In genomic region chr16:6128314-6128713, GRCm38 (mm10) we compare ENCODE assay signal across 26 mouse cellular contexts.
DNase-seq lines count a peak whose midpoint lies in the region; ATAC-seq and TF ChIP-seq lines count a peak whose summit lies in the region.
"Had no signal": no experiment of that assay in that cellular context is flagged by ENCODE, and none has a peak within 500 bp of the region (broad histone marks: within the 10 kb centered on the region; RNA-seq: fewer than 3 reads in every experiment).

No protein-coding gene starts in this region.

- H3K27ac ChIP-seq in MEL (ENCODE audit: control insufficient read depth, low read depth, low read length): peak overlapping the region; percentile 64
- no peak overlapping the region for H3K27ac ChIP-seq in embryonic facial prominence, embryonic 10.5 days (replicated peaks)
- H3K27ac ChIP-seq: forebrain, embryonic 10.5 days; forebrain, embryonic 15.5 days; gastrocnemius, adult 2 months; heart, embryonic 10.5 days; heart, embryonic 13.5 days; hindbrain, embryonic 12.5 days; hindbrain, embryonic 15.5 days had no signal

- H3K9me3 ChIP-seq in MEL (replicated peaks; ENCODE audit: insufficient read depth, low read length): no peaks in the 10 kb centered on the region
- no peaks in the 10 kb centered on the region for H3K9me3 ChIP-seq in embryonic facial prominence, embryonic 10.5 days
- H3K9me3 ChIP-seq: forebrain, embryonic 10.5 days; forebrain, embryonic 15.5 days; heart, embryonic 10.5 days; heart, embryonic 13.5 days; hindbrain, embryonic 12.5 days; hindbrain, embryonic 15.5 days had no signal

- DNase-seq in frontal cortex, adult 2 months (ENCODE audit: extremely low spot score in 1 of 2, low spot score in 1 of 2): no peak
- DNase-seq in MEL (ENCODE audit: low read depth, low spot score) (peak; percentile 78), MN1 (ENCODE audit: low spot score) (no peak)
- no peak for DNase-seq in embryonic facial prominence, embryonic 10.5 days (ENCODE audit: low spot score)
- no peak for DNase-seq in gastrocnemius, postnatal 14 days
- DNase-seq: adrenal gland, adult 2 months; adrenal gland, postnatal 14 days; cerebellum, adult 18-20 months; cerebellum, adult 9-10 months; cerebellum, postnatal 14 days; embryo, embryonic 11 days; gastrocnemius, adult 2 months; gastrocnemius, postnatal 25 days; heart, adult 18-20 months; heart, postnatal 14 days; heart, postnatal 4 days; kidney, adult 2 months had no signal

- no peak for TF ChIP-seq RAD21 in MEL (IDR thresholded peaks at IDR 0.05; ENCODE audit: low read depth, low read length)

- H3K9ac ChIP-seq in MEL (ENCODE audit: control insufficient read depth, low read depth, low read length, poor library complexity, severe bottlenecking): no peak overlapping the region
- H3K9ac ChIP-seq: forebrain, embryonic 15.5 days; heart, embryonic 13.5 days; hindbrain, embryonic 12.5 days; hindbrain, embryonic 15.5 days had no signal

- 84% methylated on average over 5 of the region's 5 CpGs for WGBS in embryonic facial prominence, embryonic 10.5 days

- intact Hi-C loops in gastrocnemius, postnatal 14 days (cut with DNase I; ENCODE audit: low total_unique reads): no loop called here

- TF ChIP-seq POLR2A in MEL (IDR thresholded peaks at IDR 0.05; ENCODE audit: control insufficient read depth in 1 of 2, insufficient read depth in 1 of 2, low read depth in 1 of 2, low read length in 2 of 2, poor library complexity in 1 of 2): no peak

- TF ChIP-seq CTCF in MEL (IDR thresholded peaks at IDR 0.05 in 2 of 3, conservative IDR thresholded peaks at IDR 0.05 in 1 of 3; ENCODE audit: control insufficient read depth in 1 of 3, insufficient read depth in 1 of 3, low read depth in 2 of 3, low read length in 3 of 3, poor library complexity in 1 of 3, severe bottlenecking in 1 of 3): no peak

- peak; percentile 41; the same call in 1 of the 2 replicates for ATAC-seq in frontal cortex, adult (ENCODE audit: low TSS enrichment)
- peak; percentile 73 for ATAC-seq in common myeloid progenitor, adult 5-6 weeks (replicated peaks; ENCODE audit: low read depth, poor library complexity, severe bottlenecking)
- ATAC-seq: forebrain, embryonic 15.5 days; intestine, postnatal 0 days had no signal

- peaks cover 0 to 4% of the 10 kb centered on the region in 2 experiments; a peak in 2 of 4 replicates for H3K36me3 ChIP-seq in MEL (ENCODE audit: control insufficient read depth in 1 of 2, insufficient read depth in 2 of 2, low read length in 2 of 2)
- no peaks in the 10 kb centered on the region for H3K36me3 ChIP-seq in embryonic facial prominence, embryonic 10.5 days (replicated peaks)
- H3K36me3 ChIP-seq: forebrain, embryonic 10.5 days; forebrain, embryonic 15.5 days; heart, embryonic 10.5 days; heart, embryonic 13.5 days; hindbrain, embryonic 12.5 days; hindbrain, embryonic 15.5 days had no signal

- peak in 1 of 2 experiments; percentile 72; a peak in 2 of 4 replicates for TF ChIP-seq EP300 in MEL (IDR thresholded peaks at IDR 0.05; ENCODE audit: low read depth in 1 of 2, low read length in 2 of 2)

- peaks cover 0 to 3% of the 10 kb centered on the region in 2 experiments; a peak in 2 of 4 replicates for H3K4me1 ChIP-seq in MEL (ENCODE audit: control insufficient read depth in 1 of 2, insufficient read depth in 2 of 2, low read length in 2 of 2)
- no peaks in the 10 kb centered on the region for H3K4me1 ChIP-seq in embryonic facial prominence, embryonic 10.5 days
- H3K4me1 ChIP-seq: forebrain, embryonic 10.5 days; forebrain, embryonic 15.5 days; heart, embryonic 13.5 days; hindbrain, embryonic 12.5 days; hindbrain, embryonic 15.5 days had no signal

- H3K4me3 ChIP-seq in MEL (ENCODE audit: control insufficient read depth in 1 of 2, insufficient read depth in 1 of 2, low read depth in 2 of 2, low read length in 2 of 2): no peak overlapping the region
- no peak overlapping the region for H3K4me3 ChIP-seq in embryonic facial prominence, embryonic 10.5 days
- H3K4me3 ChIP-seq: forebrain, embryonic 10.5 days; forebrain, embryonic 15.5 days; gastrocnemius, adult 2 months; heart, embryonic 10.5 days; heart, embryonic 13.5 days; hindbrain, embryonic 12.5 days; hindbrain, embryonic 15.5 days had no signal

- H3K27me3 ChIP-seq in MEL (ENCODE audit: control insufficient read depth in 1 of 2, insufficient read depth in 2 of 2, low read length in 2 of 2): no peaks in the 10 kb centered on the region
- H3K27me3 ChIP-seq in embryonic facial prominence, embryonic 10.5 days (replicated peaks; ENCODE audit: low read depth, poor library complexity, severe bottlenecking): no peaks in the 10 kb centered on the region
- H3K27me3 ChIP-seq: forebrain, embryonic 15.5 days; heart, embryonic 13.5 days; hindbrain, embryonic 12.5 days; hindbrain, embryonic 15.5 days had no signal

- no peaks in the 10 kb centered on the region for H3K79me2 ChIP-seq in MEL (ENCODE audit: control insufficient read depth, insufficient read depth, low read length, poor library complexity)

TF ChIP-seq in MEL, 35 proteins besides CTCF, POLR2A, EP300 and RAD21:
- peak; percentile 90 for TF ChIP-seq MAX (IDR thresholded peaks at IDR 0.05; ENCODE audit: low read length)
- no peak for TF ChIP-seq POLR2AphosphoS2 (IDR thresholded peaks at IDR 0.05; ENCODE audit: low read length)
- peak; percentile 78 for TF ChIP-seq ETS1 (IDR thresholded peaks at IDR 0.05; ENCODE audit: low read depth, low read length)
- TF ChIP-seq GATA1 (IDR thresholded peaks at IDR 0.05; ENCODE audit: low read depth, low read length): peak; percentile 51; the same call in 1 of the 2 replicates
- 0 out of 2 replicates have a peak, but pooled peaks have one; percentile 21 for TF ChIP-seq ELF1 (IDR thresholded peaks at IDR 0.05; ENCODE audit: low read depth, low read length)
- TF ChIP-seq UBTF (IDR thresholded peaks at IDR 0.05; ENCODE audit: borderline replicate concordance, insufficient read depth, low read depth, low read length): no peak
- 0 out of 2 replicates have a peak, but pooled peaks have one; percentile 40 for TF ChIP-seq HCFC1 (IDR thresholded peaks at IDR 0.05; ENCODE audit: low read depth, low read length)
